Mouse (Mus musculus): ENCODE results near the gene Kctd19.

- TF ChIP-seq CTCF (IDR thresholded peaks at IDR 0.05; ENCODE audit: low read depth) = no peak
- no peak for TF ChIP-seq EP300 (IDR thresholded peaks at IDR 0.05; ENCODE audit: low read depth)
Observed at GRCm38 (mm10) chr8:105455218-105455617, 41.9 kb upstream of the Kctd19 start.

Data from liver, embryonic 14.5 days (tissue).